Mouse (Mus musculus) induced T-regulatory cell, adult 2 months (primary cell): ENCODE results near the gene Wnt6.

Experiments used
- DNase-seq: peaks from one replicate; pipeline ENCODE4 v3.0.0-alpha.2; 2012; ENCODE audit warnings: low read depth

Wnt6 gene

DNA sequence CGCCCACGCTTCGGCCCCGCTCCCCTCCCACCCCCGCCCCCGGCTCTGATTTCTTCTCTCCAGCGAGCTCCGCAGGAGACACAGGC lies at the start of gene Wnt6:
TSS of gene Wnt6 (plus strand) at position 48 of the 86 bp plus-strand sequence.
- DNase-seq: no peak

DNA sequence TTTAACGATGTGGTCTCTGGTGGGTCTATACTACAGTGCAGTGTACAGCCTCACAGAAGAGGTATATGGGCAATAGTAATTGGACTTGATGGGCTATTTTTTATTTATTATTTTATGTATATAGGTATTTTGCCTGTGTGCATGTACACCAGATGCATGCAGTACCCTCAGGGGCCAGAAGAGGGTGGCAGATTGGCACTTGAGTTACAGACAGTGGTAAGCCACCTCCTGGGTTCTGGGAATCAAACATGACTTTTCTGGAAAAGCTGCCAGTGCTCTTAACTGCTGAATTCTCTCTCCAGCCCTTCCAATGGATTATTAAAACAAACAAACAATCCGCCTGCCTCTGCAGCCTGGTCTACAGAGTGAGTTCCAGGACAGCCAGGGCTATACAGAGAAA lies 47.9 kb upstream of the Wnt6 start:
- peak; percentile 40 for DNase-seq

DNA sequence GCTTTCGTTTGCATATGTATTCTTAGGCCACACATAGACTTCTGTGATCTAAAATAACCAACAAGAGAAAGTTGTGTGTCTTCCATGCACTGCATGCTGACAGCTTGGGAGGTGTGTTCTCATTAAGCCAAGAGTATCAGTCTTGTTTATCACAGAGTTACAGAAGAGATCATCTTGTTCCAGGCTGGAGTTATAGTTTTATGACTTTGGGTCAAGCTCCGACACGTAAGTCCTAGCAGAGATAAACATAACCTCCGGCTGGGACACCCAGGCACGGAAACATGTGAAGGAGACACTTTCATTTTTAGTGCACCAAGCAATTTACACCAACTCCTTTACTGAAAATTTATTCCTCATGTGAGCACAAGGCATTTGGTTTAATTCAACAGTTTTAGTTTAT lies 45.6 kb upstream of the Wnt6 start:
- DNase-seq: no peak

DNA sequence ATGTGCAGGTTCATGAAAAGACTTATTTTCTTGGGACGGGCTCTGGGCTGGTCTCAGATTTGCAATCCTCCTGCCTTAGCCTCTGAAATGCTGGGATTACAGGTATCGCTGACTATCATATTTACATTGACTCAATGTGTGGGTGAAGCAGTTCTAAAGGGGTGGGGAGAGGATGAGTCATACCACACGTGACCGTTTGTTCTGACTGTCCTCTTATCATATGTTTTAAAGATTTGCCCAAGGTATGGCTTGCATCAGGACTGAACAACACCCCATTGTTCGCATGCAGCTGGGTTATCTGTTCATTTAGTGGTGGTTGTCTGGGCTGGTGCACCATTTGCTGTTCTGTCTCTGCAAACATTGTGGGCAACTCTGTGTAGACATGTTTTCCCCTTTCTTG lies 45.0 kb upstream of the Wnt6 start:
- peak; percentile 23 for DNase-seq

DNA sequence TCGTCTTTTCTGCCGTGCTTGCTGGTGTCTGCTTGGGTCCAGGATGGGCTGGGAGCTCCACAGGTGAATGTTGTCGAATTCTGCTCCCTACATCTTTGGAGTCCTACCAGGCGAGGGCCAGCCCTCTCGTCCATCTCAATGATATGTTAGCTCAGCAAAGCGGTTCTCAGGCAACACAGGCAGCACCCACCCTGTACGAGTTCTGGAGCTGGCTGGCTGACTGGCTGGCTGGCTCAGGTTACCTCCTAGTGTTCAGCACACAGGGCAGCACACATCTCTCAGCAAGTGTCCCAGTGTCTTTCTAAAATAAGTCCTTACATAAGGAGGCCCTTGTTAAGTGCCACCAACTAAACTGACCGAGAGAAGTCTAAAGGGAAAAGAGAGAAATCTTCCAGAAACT lies 43.2 kb upstream of the Wnt6 start:
- no peak for DNase-seq

DNA sequence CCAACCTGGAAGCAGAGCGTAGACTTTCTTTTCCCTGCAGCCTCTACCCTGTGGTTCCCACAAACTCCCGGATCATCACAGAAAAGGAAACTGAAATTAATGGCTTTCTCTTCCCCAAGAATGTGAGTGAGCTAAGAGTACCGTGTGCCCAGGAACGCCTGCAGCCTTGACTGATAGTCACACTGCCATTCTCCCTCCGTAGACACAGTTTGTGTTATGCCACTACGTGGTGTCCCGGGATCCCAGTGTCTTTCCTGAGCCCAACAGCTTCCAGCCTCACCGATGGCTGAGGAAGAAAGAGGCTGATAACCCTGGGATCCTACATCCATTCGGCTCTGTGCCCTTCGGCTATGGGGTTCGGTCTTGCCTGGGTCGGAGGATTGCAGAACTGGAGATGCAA lies 34.7 kb upstream of the Wnt6 start:
- no peak for DNase-seq

DNA sequence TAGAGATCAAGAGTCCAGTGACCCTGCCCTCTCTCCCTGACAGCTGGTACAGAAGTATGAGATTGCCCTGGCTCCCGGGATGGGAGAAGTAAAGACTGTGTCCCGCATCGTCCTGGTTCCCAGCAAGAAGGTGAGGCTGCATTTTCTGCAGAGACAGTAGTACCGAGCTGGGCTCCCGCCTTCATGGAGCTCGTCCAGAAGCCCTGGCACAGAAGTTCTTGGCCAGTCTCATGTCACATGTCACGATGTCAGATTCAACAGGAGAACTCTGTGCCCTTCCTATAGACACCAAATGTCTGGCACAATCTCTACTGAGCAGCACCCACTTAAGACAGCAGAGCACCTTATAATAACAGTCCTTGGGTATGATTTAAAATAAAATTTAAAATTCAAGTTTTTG lies 34.2 kb upstream of the Wnt6 start:
- no peak for DNase-seq

DNA sequence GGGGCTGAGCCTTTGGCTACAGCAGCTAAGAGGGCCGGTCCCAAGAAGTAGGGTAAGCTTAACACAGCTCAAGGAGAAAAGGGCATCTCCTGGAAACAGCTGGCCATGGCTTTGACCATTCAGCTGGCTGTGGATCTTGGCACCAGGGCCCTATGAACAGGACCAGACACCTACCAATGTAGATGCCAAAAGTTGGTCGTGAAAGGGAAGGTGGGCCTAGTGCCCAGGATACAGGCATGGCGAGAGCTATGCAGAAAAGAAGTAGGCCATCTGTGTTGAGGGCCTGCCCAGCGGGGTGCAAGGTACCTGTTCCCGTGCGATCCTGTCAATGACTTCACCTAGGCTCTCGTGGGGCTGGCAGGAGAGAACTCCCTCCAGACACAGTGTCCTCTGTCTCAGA lies 30.8 kb upstream of the Wnt6 start:
- no peak for DNase-seq

DNA sequence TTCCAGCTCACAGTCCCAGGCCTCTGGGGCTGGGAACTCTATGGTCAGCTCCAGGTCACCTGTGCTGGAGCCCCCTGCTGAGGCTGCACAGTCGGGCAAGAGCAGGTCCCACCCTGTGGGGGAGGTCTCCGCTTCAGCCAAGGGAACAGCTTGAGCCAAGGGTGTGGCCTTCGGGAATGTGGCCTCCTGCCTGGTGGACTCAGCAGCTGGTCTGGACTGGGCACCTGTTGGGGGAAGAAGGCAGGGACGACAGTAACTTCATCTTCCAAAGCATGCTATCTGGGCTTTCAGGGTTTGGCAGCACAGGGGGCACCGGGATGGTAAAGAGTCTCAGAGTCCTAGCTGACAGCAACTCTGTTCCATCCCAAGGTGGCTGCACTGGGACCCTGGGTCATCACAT lies 24.4 kb upstream of the Wnt6 start:
- DNase-seq: no peak

DNA sequence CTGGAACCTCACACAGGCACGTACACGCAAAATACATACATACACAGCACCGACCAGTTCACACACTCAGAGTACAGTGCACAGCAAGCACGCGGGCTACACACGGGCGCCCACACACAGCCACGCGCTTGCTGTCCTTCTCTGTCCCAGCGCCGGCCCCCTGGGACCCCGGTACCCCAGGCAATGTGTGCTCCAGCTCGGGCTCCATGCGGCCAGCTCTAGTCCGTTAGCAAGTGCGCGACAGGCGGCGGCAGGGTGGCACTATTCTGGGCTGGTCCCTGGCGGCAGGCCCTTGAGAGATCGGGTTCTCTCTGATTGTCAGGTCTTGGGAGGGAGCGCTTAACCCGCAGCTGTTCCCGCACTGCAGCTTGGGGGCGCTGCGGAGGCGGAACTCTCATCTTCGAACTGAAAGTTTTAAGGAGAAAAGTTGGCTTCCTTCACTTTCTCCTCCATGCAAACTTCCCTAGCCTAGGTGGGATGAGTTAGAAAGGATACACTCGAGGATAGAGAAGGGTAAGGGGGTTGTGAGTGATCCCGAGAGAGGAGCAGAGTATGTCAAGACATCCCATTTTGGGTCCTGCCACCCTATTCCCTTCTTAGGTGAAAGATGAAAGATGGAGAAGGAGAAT lies 22.9 kb upstream of the Wnt6 start, which contains the start of gene Prkag3:
TSS of gene Prkag3 (minus strand) at position 579 of the 629 bp plus-strand sequence.
- DNase-seq: peak; percentile 34

DNA sequence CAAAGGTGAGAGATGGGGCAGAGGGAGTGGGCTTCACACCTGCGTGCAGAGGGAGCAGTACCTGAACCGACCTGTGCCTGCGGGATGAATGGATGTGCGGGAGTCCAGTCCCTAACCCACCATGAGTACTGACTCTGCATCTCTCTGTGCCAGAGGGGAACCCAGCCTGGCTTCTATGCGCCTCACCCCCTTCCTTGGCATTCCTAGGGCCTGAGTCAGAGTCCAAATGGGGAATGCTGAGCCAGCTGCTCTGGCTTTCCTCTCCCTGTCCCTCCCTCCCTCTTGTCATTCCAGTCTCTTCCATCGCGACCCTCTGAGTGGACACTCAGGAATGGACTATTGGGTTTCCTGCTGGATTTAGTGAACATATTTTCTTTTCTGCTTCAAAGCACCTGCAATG lies 22.4 kb upstream of the Wnt6 start:
- no peak for DNase-seq

DNA sequence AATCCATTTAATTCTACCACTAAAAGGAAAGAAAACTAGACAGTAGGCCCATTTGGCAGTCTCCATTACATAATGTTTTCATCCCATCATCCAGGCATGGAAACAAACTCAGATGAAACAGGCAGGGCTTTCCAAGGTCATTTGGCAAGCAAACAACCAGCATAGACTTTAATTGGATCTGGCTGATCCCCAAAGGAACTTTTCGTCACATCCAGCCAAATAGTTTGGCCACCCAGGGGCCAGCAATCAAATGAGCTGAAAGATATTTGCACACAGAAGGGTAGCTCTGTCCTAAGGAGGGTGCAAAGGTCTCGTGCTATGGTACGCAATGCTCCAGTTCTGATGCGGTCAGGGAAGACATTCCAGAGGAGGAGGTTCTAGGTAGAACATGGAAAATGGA lies 21.0 kb upstream of the Wnt6 start:
- no peak for DNase-seq

DNA sequence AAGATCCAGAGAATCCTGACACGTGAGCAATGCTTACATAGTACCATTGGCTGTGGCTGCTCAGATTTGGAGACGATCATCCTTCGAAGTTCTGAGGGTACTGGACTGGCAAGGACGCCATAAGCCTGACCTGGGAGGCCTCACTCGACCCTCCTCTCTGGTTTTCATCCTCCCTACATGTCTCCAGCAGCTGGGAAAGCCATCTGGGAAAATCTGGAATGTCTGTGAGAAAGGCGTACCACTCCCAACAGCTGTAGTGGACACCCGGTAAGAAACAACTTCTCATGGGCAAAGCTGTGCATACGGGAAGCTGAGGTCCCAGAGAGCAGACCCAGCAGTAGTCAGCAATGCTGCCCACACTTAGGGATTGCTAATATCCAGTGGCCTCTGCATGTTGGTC lies 19.5 kb upstream of the Wnt6 start:
- no peak for DNase-seq

DNA sequence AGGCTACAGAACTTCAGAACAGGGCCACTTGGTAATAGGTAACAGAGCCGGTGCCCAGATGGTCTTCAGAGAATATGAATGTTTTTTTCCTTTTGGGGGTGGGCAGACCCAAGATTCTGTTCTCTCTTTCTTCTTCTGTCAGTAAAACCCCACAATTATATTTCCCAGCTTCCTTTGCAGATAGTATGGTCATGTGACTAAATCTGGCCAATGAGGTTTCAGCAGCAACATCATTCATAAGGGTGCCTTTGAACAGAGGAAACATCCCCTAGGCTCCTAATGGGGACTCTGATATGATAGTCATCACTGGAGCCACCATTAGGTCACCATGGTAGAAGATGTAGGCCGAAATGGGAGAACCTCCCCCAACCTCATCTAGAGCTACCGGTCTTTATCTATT lies 18.9 kb upstream of the Wnt6 start:
- no peak for DNase-seq

DNA sequence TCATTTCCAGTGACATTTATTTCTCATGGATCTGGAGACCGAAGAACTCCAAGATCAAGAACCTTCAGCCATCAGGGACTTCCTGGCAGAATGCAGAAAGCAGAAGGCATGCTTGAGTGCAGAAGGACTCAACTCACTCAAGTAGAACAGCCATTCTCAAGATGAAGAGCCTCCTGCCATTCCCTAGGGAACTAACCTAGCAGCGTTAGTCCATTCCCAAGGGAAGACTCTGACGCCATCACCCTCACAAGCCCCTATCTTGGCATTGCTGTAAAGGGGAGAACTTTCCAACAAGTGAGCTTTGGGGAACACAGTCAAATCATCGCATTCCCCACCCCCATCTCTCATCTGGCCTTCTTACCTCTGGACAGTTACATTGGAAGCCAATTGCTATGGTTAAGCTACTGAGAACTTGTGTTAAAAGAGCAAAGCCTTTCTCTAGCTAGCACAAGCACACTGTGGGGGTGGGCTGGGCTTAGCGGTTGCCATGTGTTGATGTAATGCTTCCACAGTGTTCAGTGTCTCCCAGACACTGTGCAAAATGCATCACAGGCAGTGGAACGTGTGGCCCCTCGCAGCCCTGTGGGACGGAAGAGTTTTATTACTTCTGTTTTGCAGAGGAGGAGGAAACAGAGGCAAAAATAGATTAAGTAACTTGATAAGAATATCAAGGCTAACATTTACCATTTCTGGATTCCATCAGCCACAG lies 18.3 kb upstream of the Wnt6 start:
- DNase-seq: no peak

DNA sequence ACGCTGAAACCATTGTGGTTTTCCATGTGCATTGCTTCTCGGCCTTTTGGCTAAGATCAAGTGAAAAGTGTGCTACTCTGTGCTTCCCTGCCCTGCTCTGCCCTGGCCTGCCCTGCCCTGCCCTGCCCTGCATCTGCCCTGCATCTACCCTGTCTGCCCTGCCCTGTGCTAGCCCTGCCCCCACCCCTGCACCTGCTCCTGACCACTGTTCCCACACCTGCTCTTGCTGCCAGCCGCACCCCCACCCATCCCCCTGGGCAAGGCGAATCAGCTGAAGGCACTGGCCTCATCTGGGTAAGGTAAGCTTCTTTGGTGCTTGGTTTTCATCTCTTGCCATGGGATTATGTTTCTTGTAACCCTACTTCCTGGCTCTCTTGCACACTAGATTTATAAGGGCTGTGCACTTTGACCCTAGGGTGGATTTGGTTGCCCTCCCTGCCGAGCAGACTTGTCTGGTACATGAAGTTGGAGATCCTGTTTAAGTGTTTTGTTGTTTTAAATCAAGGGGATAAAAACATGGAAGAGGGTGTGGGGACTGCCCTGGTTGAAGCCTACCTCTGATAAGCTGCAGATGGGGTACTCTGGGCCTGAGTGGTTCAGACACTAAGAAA lies 17.4 kb upstream of the Wnt6 start:
- DNase-seq: no peak

DNA sequence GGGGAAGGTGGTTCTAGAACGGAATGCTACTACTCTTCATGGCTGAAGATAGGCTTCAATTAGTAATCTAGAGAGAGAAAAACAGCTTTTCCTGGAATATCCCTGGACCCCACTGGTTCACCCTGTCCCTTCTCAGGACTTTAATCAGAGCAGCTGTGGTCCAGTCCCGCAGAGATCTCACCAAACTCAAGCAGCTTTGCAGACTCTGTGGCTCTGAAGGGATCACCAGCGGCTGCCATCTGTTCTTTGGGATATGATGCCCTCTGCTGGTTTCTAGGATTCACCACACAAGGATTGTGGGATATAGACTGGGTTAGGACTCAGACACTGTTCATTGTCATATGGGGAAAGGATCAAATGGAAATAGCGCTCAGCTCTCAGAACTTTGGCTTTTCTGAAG lies 11.9 kb upstream of the Wnt6 start:
- DNase-seq: no peak

DNA sequence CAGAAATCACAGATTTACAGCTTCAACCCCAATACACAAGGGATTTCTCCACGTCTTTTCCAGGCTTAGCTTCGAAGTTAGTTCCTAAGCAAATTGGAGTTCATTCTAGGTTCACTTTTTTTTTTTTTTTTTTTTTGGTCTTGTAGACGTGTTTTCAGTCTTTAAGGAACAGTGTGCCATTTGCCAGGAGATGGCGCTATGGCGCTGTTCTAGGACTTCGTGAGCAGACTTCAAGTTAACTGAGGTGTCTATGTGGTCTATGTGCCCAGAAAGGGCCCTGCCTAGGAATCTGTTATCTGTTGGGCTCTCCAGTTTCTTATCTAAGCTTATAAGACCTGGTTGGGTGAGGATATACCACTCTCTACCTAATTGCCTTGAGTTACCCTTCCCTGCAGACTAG lies 8.6 kb upstream of the Wnt6 start:
- peak; percentile 82 for DNase-seq

DNA sequence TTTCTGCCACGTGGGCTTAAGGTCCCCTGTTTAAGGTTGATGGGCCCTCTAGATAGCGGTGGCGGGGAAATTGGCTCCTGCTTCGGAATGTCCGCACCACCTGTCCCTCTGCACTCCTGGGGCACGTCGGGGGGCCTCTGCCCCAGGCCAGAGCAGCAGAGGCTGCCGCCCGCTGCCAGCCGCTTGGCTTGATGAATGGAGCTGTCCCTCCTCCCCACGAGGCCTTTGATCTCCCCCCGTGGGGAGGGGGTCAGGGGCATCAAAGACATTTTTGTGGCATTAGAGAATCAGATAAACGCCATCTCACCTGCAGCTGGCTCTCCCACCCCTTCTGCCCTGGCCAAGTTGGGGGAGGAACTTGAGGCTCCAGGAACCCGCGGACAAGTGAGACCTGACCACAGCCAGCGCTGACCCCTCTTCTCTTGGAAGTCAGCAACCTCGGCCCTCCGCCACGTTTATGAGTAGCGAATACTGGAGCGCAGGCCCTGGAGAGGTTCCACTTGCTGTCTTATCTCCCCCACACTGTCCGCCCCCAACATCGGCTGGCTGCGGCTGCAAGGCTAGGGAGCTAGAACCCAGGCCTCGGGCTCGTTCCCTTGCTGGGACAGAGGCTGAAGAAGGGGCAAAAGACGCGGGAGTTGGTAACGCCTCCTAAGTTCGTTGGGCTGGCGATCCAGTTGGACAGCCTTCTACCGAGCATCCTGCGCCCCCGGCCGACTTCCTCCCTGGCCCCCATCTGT lies 795 bp upstream of the Wnt6 start:
- no peak for DNase-seq

DNA sequence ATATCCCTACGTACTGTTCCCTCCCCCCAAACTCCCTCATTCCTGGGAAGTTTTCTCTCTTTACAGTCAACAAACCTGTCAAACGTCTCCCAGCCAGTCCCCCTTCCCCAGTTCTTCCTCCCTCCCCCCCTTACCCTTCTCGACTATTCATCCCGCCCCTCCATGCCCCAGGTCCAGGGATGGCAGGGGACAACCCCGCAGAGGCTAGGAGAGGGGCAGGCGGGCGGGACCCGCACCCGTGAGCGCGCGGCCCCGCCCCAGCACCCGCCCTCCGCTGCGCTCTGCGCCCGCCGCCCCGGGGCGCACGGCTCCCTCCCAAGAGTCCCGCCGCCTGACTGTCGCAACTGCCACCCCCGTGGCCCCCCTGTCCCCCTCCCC lies 236 bp upstream of the Wnt6 start:
- no peak for DNase-seq

DNA sequence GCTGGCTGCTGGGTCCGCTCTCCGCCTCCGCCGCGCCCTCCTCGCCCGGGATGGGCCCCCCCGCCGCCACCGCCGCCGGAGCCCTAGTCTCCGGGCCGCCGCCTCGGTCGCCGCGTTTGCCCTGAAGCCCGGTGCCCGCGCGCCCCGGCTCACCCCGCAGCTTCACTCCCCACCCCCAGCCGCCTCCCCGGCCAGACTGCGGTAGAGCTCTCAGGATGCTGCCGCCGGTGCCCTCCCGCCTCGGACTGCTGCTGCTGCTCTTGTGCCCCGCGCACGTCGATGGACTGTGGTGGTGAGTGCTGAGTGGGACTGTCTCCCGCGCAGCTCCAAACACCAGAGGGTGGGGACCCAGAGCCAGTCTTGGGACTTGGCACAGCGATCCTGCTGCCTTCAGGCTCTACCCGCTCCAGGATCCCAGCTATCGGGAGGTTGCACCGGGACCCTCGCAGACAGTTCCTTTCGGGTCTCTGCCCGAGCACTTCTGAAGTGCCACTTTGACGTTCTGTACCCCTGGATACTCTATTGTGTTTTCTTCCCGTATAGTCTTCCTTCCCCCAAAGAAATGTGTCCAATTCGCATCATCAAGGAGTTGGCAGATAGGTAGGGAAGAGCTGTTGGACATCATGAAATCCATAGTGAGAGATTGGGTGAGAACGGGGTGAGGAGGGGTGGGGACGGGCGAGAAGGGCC lies 384 bp downstream of the Wnt6 start:
- peak; percentile 31 for DNase-seq

DNA sequence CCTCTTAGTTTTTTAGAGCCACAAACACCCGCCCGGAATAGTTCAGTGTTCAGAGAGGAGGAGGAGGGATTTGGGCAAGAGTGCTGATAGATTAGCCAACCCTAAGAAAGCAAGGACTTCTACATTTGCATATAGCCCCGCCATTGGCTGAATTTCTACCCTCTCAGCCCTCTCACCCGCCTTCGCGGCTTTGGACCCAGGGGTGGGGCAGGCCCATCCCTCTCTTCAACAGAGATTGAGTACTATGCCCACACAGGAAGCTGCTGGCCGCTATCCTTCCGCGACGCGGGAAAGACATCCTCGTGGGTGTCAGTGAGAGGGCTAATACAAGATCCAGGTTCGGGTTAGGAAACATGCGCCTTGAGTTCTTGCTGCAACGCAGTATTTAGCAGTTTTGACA lies 1.4 kb downstream of the Wnt6 start:
- DNase-seq: peak; percentile 81

DNA sequence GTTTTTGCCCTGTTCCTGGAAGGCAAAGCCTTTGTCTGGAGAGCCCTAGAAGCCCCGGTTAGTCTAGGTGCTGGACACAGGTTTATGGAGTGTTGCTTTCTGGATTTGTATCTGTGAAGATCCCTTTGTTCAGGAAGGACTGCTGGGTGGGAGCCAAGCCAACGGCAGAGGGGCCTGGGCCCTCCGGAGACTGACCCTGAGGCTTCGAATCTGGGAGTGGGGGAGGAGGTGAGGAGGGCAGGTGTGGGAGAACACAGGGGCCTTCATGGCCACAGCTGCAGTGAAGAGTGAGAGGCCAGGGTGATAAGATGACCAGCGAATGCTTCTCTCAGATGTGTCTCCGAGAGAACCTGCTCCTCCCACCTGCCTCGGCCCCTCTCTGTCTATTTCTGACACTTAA lies 2.4 kb downstream of the Wnt6 start:
- DNase-seq: no peak
